Mouse (Mus musculus): Measurements from ENCODE around the gene Med13l.
A peak's percentile ranks its signal among the peaks of the same experiment; 100 is the strongest.

Gene Med13l

GRCm38 (mm10) chr5:118594470-118595236 lies 34.2 kb downstream of the Med13l start:
- DNase-seq (ENCODE audit: low read depth, low spot score): no peak

- DNase-seq (ENCODE audit: low read depth, low spot score): no peak
These were observed 35.4 kb downstream of the Med13l start for GRCm38 (mm10) chr5:118595901-118596300.

- no peak for DNase-seq (ENCODE audit: low read depth, low spot score)
These were observed 36.1 kb downstream of the Med13l start for GRCm38 (mm10) chr5:118596452-118597092.

GRCm38 (mm10) chr5:118598601-118599000 lies 38.1 kb downstream of the Med13l start:
- DNase-seq (ENCODE audit: low read depth, low spot score): no peak

GRCm38 (mm10) chr5:118601452-118601851 lies 41.0 kb downstream of the Med13l start:
- no peak for DNase-seq (ENCODE audit: low read depth, low spot score)

GRCm38 (mm10) chr5:118602706-118603105 lies 42.2 kb downstream of the Med13l start:
- no peak for DNase-seq (ENCODE audit: low read depth, low spot score)

- no peak for DNase-seq (ENCODE audit: low read depth, low spot score)
These were observed 45.1 kb downstream of the Med13l start for GRCm38 (mm10) chr5:118605424-118606067.

GRCm38 (mm10) chr5:118606636-118607035 lies 46.2 kb downstream of the Med13l start:
- no peak for DNase-seq (ENCODE audit: low read depth, low spot score)

GRCm38 (mm10) chr5:118607900-118608299 lies 47.4 kb downstream of the Med13l start:
- no peak for DNase-seq (ENCODE audit: low read depth, low spot score)

- no peak for DNase-seq (ENCODE audit: low read depth, low spot score)
These were observed 50.0 kb downstream of the Med13l start for GRCm38 (mm10) chr5:118610468-118610867.

- no peak for DNase-seq (ENCODE audit: low read depth, low spot score)
These were observed 52.6 kb downstream of the Med13l start for GRCm38 (mm10) chr5:118612956-118613631.

- no peak for DNase-seq (ENCODE audit: low read depth, low spot score)
These were observed 53.2 kb downstream of the Med13l start for GRCm38 (mm10) chr5:118613704-118614103.

- DNase-seq (ENCODE audit: low read depth, low spot score): no peak
These were observed 53.6 kb downstream of the Med13l start for GRCm38 (mm10) chr5:118614116-118614515.

- DNase-seq (ENCODE audit: low read depth, low spot score): no peak
These were observed 54.1 kb downstream of the Med13l start for GRCm38 (mm10) chr5:118614571-118614981.

GRCm38 (mm10) chr5:118618963-118619610 lies 58.6 kb downstream of the Med13l start:
- no peak for DNase-seq (ENCODE audit: low read depth, low spot score)

GRCm38 (mm10) chr5:118619801-118620200 lies 59.3 kb downstream of the Med13l start:
- DNase-seq (ENCODE audit: low read depth, low spot score): no peak

- DNase-seq (ENCODE audit: low read depth, low spot score): no peak
These were observed 59.9 kb downstream of the Med13l start for GRCm38 (mm10) chr5:118620330-118620910.

GRCm38 (mm10) chr5:118621877-118622276 lies 61.4 kb downstream of the Med13l start:
- DNase-seq (ENCODE audit: low read depth, low spot score): no peak

- DNase-seq (ENCODE audit: low read depth, low spot score): no peak
These were observed 61.9 kb downstream of the Med13l start for GRCm38 (mm10) chr5:118622346-118622745.

GRCm38 (mm10) chr5:118623797-118624196 lies 63.3 kb downstream of the Med13l start:
- DNase-seq (ENCODE audit: low read depth, low spot score): peak; percentile 32

- DNase-seq (ENCODE audit: low read depth, low spot score): no peak
These were observed 67.2 kb downstream of the Med13l start for GRCm38 (mm10) chr5:118627630-118628029.
